Mouse (Mus musculus): Measurements from ENCODE around the gene Mnt. TPM values are rescaled to one million over a fixed set of nuclear protein-coding genes. Genes with fewer than 3 reads are reported as not detected.
A peak's percentile ranks its signal among the peaks of the same experiment; 100 is the strongest.
"Not testable (repeated sequence)": the region's sequence is repeated elsewhere in the genome, so short reads cannot be mapped to it uniquely, and the experiment has no call there.

Gene Mnt
- polyA plus RNA-seq (2014; fragmentation: Nextera tagmentation; extraction: Ambion mirVana), result 5.1 and 5.5 TPM in 2 replicates

GRCm38 (mm10) chr11:74830256-74831161 is at the start of gene Mnt:
Gene Mnt, plus strand, starts transcription at chr11:74830920.
- Histone ChIP-seq H3K4me3 (ENCODE audit: low read depth, low read length) (peak within 1 kb of the TSS; percentile 91), H3K36me3 (ENCODE audit: control insufficient read depth, insufficient read depth, low read length) (no peaks in the 10 kb centered on the region), H3K4me1 (ENCODE audit: control insufficient read depth, insufficient read depth, low read length) (peaks cover 24% of the 10 kb centered on the region), H3K9me3 (ENCODE audit: control insufficient read depth, low read length) (no peaks in the 10 kb centered on the region), H3K27me3 (ENCODE audit: control insufficient read depth, insufficient read depth, low read length) (no peaks in the 10 kb centered on the region), H3K9ac (ENCODE audit: low read length) (peak within 1 kb of the TSS; percentile 84), H3K27ac (replicated peaks; ENCODE audit: low read depth, low read length) (peak within 1 kb of the TSS; percentile 76), H3K4me2 (ENCODE audit: low read depth, severe bottlenecking) (peak within 1 kb of the TSS; percentile 90)
- ATAC-seq (ENCODE audit: insufficient number of reproducible peaks, low FRiP score, low TSS enrichment, low read depth) (peak; percentile 85), DNase-seq (ENCODE audit: low spot score) (peak; percentile 96)
- WGBS, result under 1% methylated on average over 70 of the region's 70 CpGs

GRCm38 (mm10) chr11:74792874-74793273 is 37.8 kb upstream of the Mnt start:
- no peaks in the 10 kb centered on the region for H3K4me1 ChIP-seq (ENCODE audit: control insufficient read depth, insufficient read depth, low read length)
- no peak overlapping the region for H3K4me3 ChIP-seq (ENCODE audit: low read depth, low read length)
- H3K27ac ChIP-seq (replicated peaks; ENCODE audit: low read depth, low read length), result no peak overlapping the region
- no peak for DNase-seq (ENCODE audit: low spot score)
- H3K9ac ChIP-seq (ENCODE audit: low read length), result no peak overlapping the region
- 94% methylated on average over 4 of the region's 4 CpGs for WGBS
- H3K9me3 ChIP-seq (ENCODE audit: control insufficient read depth, low read length), result no peaks in the 10 kb centered on the region
- H3K36me3 ChIP-seq (ENCODE audit: control insufficient read depth, insufficient read depth, low read length), result peaks cover 18% of the 10 kb centered on the region
- H3K27me3 ChIP-seq (ENCODE audit: control insufficient read depth, insufficient read depth, low read length), result no peaks in the 10 kb centered on the region
- H3K4me2 ChIP-seq (ENCODE audit: low read depth, severe bottlenecking), result no peak overlapping the region
- ATAC-seq (ENCODE audit: insufficient number of reproducible peaks, low FRiP score, low TSS enrichment, low read depth), result no peak

GRCm38 (mm10) chr11:74800658-74801057 is 30.1 kb upstream of the Mnt start:
- Histone ChIP-seq H3K4me2 (ENCODE audit: low read depth, severe bottlenecking) (no peak overlapping the region), H3K4me3 (ENCODE audit: low read depth, low read length) (no peak overlapping the region), H3K36me3 (ENCODE audit: control insufficient read depth, insufficient read depth, low read length) (peaks cover 16% of the 10 kb centered on the region; the same call in 1 of the 2 replicates), H3K27me3 (ENCODE audit: control insufficient read depth, insufficient read depth, low read length) (no peaks in the 10 kb centered on the region), H3K27ac (replicated peaks; ENCODE audit: low read depth, low read length) (no peak overlapping the region), H3K9me3 (ENCODE audit: control insufficient read depth, low read length) (no peaks in the 10 kb centered on the region), H3K4me1 (ENCODE audit: control insufficient read depth, insufficient read depth, low read length) (no peaks in the 10 kb centered on the region), H3K9ac (ENCODE audit: low read length) (no peak overlapping the region)
- no peak for ATAC-seq (ENCODE audit: insufficient number of reproducible peaks, low FRiP score, low TSS enrichment, low read depth)
- 89% methylated on average over 4 of the region's 4 CpGs for WGBS
- no peak for DNase-seq (ENCODE audit: low spot score)

GRCm38 (mm10) chr11:74804081-74804627 is 26.6 kb upstream of the Mnt start:
- H3K9ac ChIP-seq (ENCODE audit: low read length), result no peak overlapping the region
- peaks cover 19% of the 10 kb centered on the region for H3K36me3 ChIP-seq (ENCODE audit: control insufficient read depth, insufficient read depth, low read length)
- 85% methylated on average over 3 of the region's 3 CpGs for WGBS
- no peaks in the 10 kb centered on the region for H3K4me1 ChIP-seq (ENCODE audit: control insufficient read depth, insufficient read depth, low read length)
- H3K27me3 ChIP-seq (ENCODE audit: control insufficient read depth, insufficient read depth, low read length), result no peaks in the 10 kb centered on the region
- H3K27ac ChIP-seq (replicated peaks; ENCODE audit: low read depth, low read length), result no peak overlapping the region
- H3K4me2 ChIP-seq (ENCODE audit: low read depth, severe bottlenecking), result no peak overlapping the region
- DNase-seq (ENCODE audit: low spot score) (no peak), ATAC-seq (ENCODE audit: insufficient number of reproducible peaks, low FRiP score, low TSS enrichment, low read depth) (no peak)
- H3K9me3 ChIP-seq (ENCODE audit: control insufficient read depth, low read length), result no peaks in the 10 kb centered on the region
- H3K4me3 ChIP-seq (ENCODE audit: low read depth, low read length), result no peak overlapping the region

GRCm38 (mm10) chr11:74807246-74807882 is 23.4 kb upstream of the Mnt start:
- Histone ChIP-seq H3K27me3 (ENCODE audit: control insufficient read depth, insufficient read depth, low read length) (no peaks in the 10 kb centered on the region), H3K4me2 (ENCODE audit: low read depth, severe bottlenecking) (no peak overlapping the region), H3K4me3 (ENCODE audit: low read depth, low read length) (no peak overlapping the region), H3K9me3 (ENCODE audit: control insufficient read depth, low read length) (no peaks in the 10 kb centered on the region), H3K27ac (replicated peaks; ENCODE audit: low read depth, low read length) (no peak overlapping the region), H3K4me1 (ENCODE audit: control insufficient read depth, insufficient read depth, low read length) (no peaks in the 10 kb centered on the region), H3K9ac (ENCODE audit: low read length) (no peak overlapping the region), H3K36me3 (ENCODE audit: control insufficient read depth, insufficient read depth, low read length) (peaks cover 14% of the 10 kb centered on the region)
- no peak for DNase-seq (ENCODE audit: low spot score)
- no peak for ATAC-seq (ENCODE audit: insufficient number of reproducible peaks, low FRiP score, low TSS enrichment, low read depth)
- WGBS, result 91% methylated on average over 6 of the region's 6 CpGs

DNA sequence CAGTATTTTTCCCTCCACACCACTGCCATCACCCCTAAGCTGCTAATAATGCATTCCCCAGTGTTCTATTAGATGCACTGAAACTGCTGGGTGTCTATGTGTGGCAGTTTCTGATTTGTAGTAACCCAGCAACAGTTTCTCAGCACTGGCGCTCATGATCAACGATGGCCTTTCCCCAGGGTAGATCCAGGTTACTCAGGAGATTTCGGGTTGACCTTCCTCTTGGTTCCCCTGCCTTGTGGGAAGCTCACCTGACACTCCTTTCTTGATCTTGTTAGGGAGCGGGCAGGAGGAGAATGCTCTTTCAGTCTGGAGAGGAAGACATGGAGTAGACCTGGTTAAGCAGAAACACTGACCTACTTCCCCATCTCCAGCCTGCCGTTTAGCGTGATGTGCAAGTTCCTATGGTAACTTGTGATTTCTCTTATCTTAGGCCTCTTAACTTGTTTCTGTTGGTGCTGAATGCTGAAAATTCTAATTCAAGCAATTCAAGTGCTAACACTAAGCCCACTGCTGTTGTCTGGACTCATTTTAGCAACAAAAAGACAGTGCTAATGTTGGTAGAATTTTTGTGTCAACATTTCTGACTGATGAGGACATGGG is 22.4 kb upstream of the Mnt start:
- WGBS, result 93% methylated on average over 6 of the region's 6 CpGs
- Histone ChIP-seq H3K27me3 (ENCODE audit: control insufficient read depth, insufficient read depth, low read length) (no peaks in the 10 kb centered on the region), H3K9ac (ENCODE audit: low read length) (no peak overlapping the region), H3K4me1 (ENCODE audit: control insufficient read depth, insufficient read depth, low read length) (no peaks in the 10 kb centered on the region), H3K4me3 (ENCODE audit: low read depth, low read length) (no peak overlapping the region), H3K9me3 (ENCODE audit: control insufficient read depth, low read length) (no peaks in the 10 kb centered on the region), H3K27ac (replicated peaks; ENCODE audit: low read depth, low read length) (no peak overlapping the region), H3K36me3 (ENCODE audit: control insufficient read depth, insufficient read depth, low read length) (peaks cover 14% of the 10 kb centered on the region), H3K4me2 (ENCODE audit: low read depth, severe bottlenecking) (no peak overlapping the region)
- DNase-seq (ENCODE audit: low spot score), result no peak
- no peak for ATAC-seq (ENCODE audit: insufficient number of reproducible peaks, low FRiP score, low TSS enrichment, low read depth)

DNA sequence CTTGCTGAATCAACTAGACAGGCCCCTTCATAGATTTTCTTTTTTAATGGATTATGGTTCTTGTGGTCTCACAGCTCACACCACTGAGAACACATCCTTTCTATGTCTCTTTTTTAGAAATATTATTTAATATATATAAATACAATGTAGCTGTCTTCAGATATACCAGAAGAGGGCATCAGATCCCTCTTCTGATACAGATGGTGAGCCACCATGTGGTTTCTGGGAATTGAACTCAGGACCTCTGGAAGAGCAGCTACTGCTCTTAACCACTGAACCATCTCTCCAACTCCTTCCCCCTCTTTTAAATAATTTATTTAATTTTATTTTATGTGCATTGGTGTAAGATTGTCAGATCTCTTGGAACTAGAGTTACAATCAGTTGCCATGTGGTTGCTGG is 20.6 kb upstream of the Mnt start:
- H3K36me3 ChIP-seq (ENCODE audit: control insufficient read depth, insufficient read depth, low read length), result peaks cover 8% of the 10 kb centered on the region

DNA sequence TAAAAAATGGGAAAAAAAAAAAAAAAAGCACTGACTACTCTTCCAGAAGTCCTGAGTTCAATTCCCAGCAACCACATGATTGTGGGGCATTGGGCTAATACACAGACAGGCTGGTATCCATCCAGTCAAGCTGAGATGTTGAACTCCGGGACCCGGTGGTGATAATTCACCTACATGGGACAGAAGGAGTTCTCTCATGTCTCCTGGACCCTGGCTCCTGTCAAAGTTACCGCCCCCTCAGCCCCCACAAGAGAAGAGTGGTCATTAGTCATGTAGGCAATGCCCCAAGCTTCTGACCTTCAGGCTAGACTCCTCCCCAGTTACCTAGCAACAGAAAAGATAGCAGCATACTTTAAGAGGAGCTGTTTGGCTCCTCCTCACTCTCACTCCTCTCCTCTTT is 19.7 kb upstream of the Mnt start:
- not testable (repeated sequence) for H3K4me3 ChIP-seq (ENCODE audit: low read depth, low read length); ATAC-seq (ENCODE audit: insufficient number of reproducible peaks, low FRiP score, low TSS enrichment, low read depth); H3K9ac ChIP-seq (ENCODE audit: low read length); H3K27ac ChIP-seq (replicated peaks; ENCODE audit: low read depth, low read length); DNase-seq (ENCODE audit: low spot score); H3K4me1 ChIP-seq (ENCODE audit: control insufficient read depth, insufficient read depth, low read length); H3K36me3 ChIP-seq (ENCODE audit: control insufficient read depth, insufficient read depth, low read length); H3K4me2 ChIP-seq (ENCODE audit: low read depth, severe bottlenecking); H3K27me3 ChIP-seq (ENCODE audit: control insufficient read depth, insufficient read depth, low read length); H3K9me3 ChIP-seq (ENCODE audit: control insufficient read depth, low read length)
- WGBS, result 41% methylated on average over 3 of the region's 3 CpGs

More for the DNA sequence above, 20.6 kb upstream of the Mnt start:
- Histone ChIP-seq H3K4me1 (ENCODE audit: control insufficient read depth, insufficient read depth, low read length) (no peaks in the 10 kb centered on the region), H3K27ac (replicated peaks; ENCODE audit: low read depth, low read length) (no peak overlapping the region), H3K4me2 (ENCODE audit: low read depth, severe bottlenecking) (no peak overlapping the region), H3K9me3 (ENCODE audit: control insufficient read depth, low read length) (no peaks in the 10 kb centered on the region), H3K27me3 (ENCODE audit: control insufficient read depth, insufficient read depth, low read length) (no peaks in the 10 kb centered on the region), H3K9ac (ENCODE audit: low read length) (no peak overlapping the region), H3K4me3 (ENCODE audit: low read depth, low read length) (no peak overlapping the region)
- DNase-seq (ENCODE audit: low spot score), result no peak
- no peak for ATAC-seq (ENCODE audit: insufficient number of reproducible peaks, low FRiP score, low TSS enrichment, low read depth)

All from limb, embryonic 11.5 days (tissue).